Comparison of ENCODE assay signal across 14 mouse cellular contexts in genomic region chr4:62806786-62807185, GRCm38 (mm10).
A peak's percentile ranks its signal among the peaks of the same experiment; 100 is the strongest.
DNase-seq lines count a peak whose midpoint lies in the region; ATAC-seq lines count a peak whose summit lies in the region.
"Had no signal": no experiment of that assay in that cellular context is flagged by ENCODE, and none has a peak within 500 bp of the region (broad histone marks: within the 10 kb centered on the region; RNA-seq: fewer than 3 reads in every experiment).

No protein-coding gene starts in this region.

- 76% methylated on average over 2 of the region's 2 CpGs for WGBS in limb, embryonic 15.5 days
- 78% methylated on average over 2 of the region's 2 CpGs for WGBS in limb, embryonic 10.5 days
- 55% methylated on average over 2 of the region's 2 CpGs for WGBS in heart, embryonic 15.5 days
- 72% methylated on average over 2 of the region's 2 CpGs for WGBS in hindbrain, embryonic 12.5 days

- no peaks in the 10 kb centered on the region for H3K9me3 ChIP-seq in limb, embryonic 15.5 days
- H3K9me3 ChIP-seq in limb, embryonic 10.5 days (replicated peaks): no peaks in the 10 kb centered on the region
- H3K9me3 ChIP-seq in heart, embryonic 15.5 days (replicated peaks): no peaks in the 10 kb centered on the region
- H3K9me3 ChIP-seq in megakaryocyte, embryonic 14.5 days: peaks cover 25% of the 10 kb centered on the region
- no peaks in the 10 kb centered on the region for H3K9me3 ChIP-seq in hindbrain, embryonic 12.5 days (replicated peaks)
- H3K9me3 ChIP-seq: midbrain, embryonic 13.5 days; neural tube, embryonic 15.5 days had no signal

- H3K4me3 ChIP-seq in limb, embryonic 15.5 days: no peak overlapping the region
- no peak overlapping the region for H3K4me3 ChIP-seq in limb, embryonic 10.5 days
- H3K4me3 ChIP-seq in heart, embryonic 15.5 days: no peak overlapping the region
- H3K4me3 ChIP-seq in megakaryocyte, embryonic 14.5 days (replicated peaks): peak overlapping the region; percentile 83
- H3K4me3 ChIP-seq in hindbrain, embryonic 12.5 days: no peak overlapping the region
- H3K4me3 ChIP-seq: gastrocnemius, adult 2 months; midbrain, embryonic 13.5 days; neural tube, embryonic 15.5 days had no signal

- no peak for ATAC-seq in limb, embryonic 15.5 days (ENCODE audit: insufficient number of reproducible peaks, low FRiP score, low TSS enrichment, low read depth)
- ATAC-seq in heart, embryonic 15.5 days (replicated peaks; ENCODE audit: insufficient number of reproducible peaks, insufficient read depth, low FRiP score, low read depth): 0 out of 2 replicates have a peak, but pooled peaks have one; percentile 51
- no peak for ATAC-seq in hindbrain, embryonic 12.5 days (ENCODE audit: low FRiP score)
- ATAC-seq: hindbrain, postnatal 0 days; midbrain, embryonic 13.5 days had no signal

- no peak overlapping the region for H3K9ac ChIP-seq in limb, embryonic 15.5 days
- H3K9ac ChIP-seq in heart, embryonic 15.5 days: no peak overlapping the region
- H3K9ac ChIP-seq in hindbrain, embryonic 12.5 days: no peak overlapping the region
- H3K9ac ChIP-seq: lung, embryonic 14.5 days; midbrain, embryonic 13.5 days; neural tube, embryonic 15.5 days had no signal

- no peak overlapping the region for H3K4me2 ChIP-seq in limb, embryonic 15.5 days
- H3K4me2 ChIP-seq in heart, embryonic 15.5 days: no peak overlapping the region
- no peak overlapping the region for H3K4me2 ChIP-seq in hindbrain, embryonic 12.5 days (replicated peaks)
- H3K4me2 ChIP-seq: lung, embryonic 14.5 days; midbrain, embryonic 13.5 days; neural tube, embryonic 15.5 days had no signal

- no peaks in the 10 kb centered on the region for H3K36me3 ChIP-seq in limb, embryonic 15.5 days
- no peaks in the 10 kb centered on the region for H3K36me3 ChIP-seq in limb, embryonic 10.5 days
- H3K36me3 ChIP-seq in heart, embryonic 15.5 days: no peaks in the 10 kb centered on the region
- H3K36me3 ChIP-seq in megakaryocyte, embryonic 14.5 days (replicated peaks; ENCODE audit: low read length): peaks cover 3% of the 10 kb centered on the region
- no peaks in the 10 kb centered on the region for H3K36me3 ChIP-seq in hindbrain, embryonic 12.5 days
- H3K36me3 ChIP-seq: midbrain, embryonic 13.5 days; neural tube, embryonic 15.5 days had no signal

- peaks cover 6% of the 10 kb centered on the region for H3K4me1 ChIP-seq in limb, embryonic 15.5 days
- peaks cover 5% of the 10 kb centered on the region; the same call in 1 of the 2 replicates for H3K4me1 ChIP-seq in limb, embryonic 10.5 days
- peaks cover 30% of the 10 kb centered on the region for H3K4me1 ChIP-seq in heart, embryonic 15.5 days (replicated peaks)
- peaks cover 40% of the 10 kb centered on the region for H3K4me1 ChIP-seq in megakaryocyte, embryonic 14.5 days
- no peaks in the 10 kb centered on the region for H3K4me1 ChIP-seq in hindbrain, embryonic 12.5 days
- H3K4me1 ChIP-seq: midbrain, embryonic 13.5 days had no signal

- no peaks in the 10 kb centered on the region for H3K27me3 ChIP-seq in limb, embryonic 15.5 days
- no peaks in the 10 kb centered on the region for H3K27me3 ChIP-seq in limb, embryonic 10.5 days (ENCODE audit: low read depth, poor library complexity, severe bottlenecking)
- H3K27me3 ChIP-seq in heart, embryonic 15.5 days: no peaks in the 10 kb centered on the region
- peaks cover 67% of the 10 kb centered on the region for H3K27me3 ChIP-seq in megakaryocyte, embryonic 14.5 days (replicated peaks)
- H3K27me3 ChIP-seq in hindbrain, embryonic 12.5 days: no peaks in the 10 kb centered on the region
- H3K27me3 ChIP-seq: midbrain, embryonic 13.5 days; neural tube, embryonic 15.5 days had no signal

- no peak for DNase-seq in limb, embryonic 10.5 days (ENCODE audit: low spot score)
- DNase-seq in right cerebral cortex, postnatal 25 days: no peak
- DNase-seq in ovary, postnatal 14 days (ENCODE audit: low spot score): no peak
- DNase-seq: embryo, embryonic 11 days; gastrocnemius, adult 2 months; kidney, postnatal 4 days; lung, embryonic 14.5 days had no signal

- H3K27ac ChIP-seq in limb, embryonic 15.5 days: peak overlapping the region; percentile 33; the same call in 1 of the 2 replicates
- H3K27ac ChIP-seq in limb, embryonic 10.5 days: no peak overlapping the region
- H3K27ac ChIP-seq in heart, embryonic 15.5 days: peak overlapping the region; percentile 43
- no peak overlapping the region for H3K27ac ChIP-seq in hindbrain, embryonic 12.5 days
- H3K27ac ChIP-seq: gastrocnemius, adult 2 months; hindbrain, postnatal 0 days; midbrain, embryonic 13.5 days; neural tube, embryonic 15.5 days had no signal

Comparison
In these comparisons a context has a peak if more than half of its experiments do, and no peak if none do; other contexts are left out.
1. H3K27ac ChIP-seq: peak in limb, embryonic 15.5 days (single experiment) and heart, embryonic 15.5 days (single experiment); none in limb, embryonic 10.5 days (single experiment) and hindbrain, embryonic 12.5 days (single experiment).